Mouse (Mus musculus): ENCODE data around the gene Trim33. TPM values are rescaled to one million over a fixed set of nuclear protein-coding genes. Genes with fewer than 3 reads are reported as not detected.

Trim33 gene
- polyA plus RNA-seq, 1 experiment from 2014 or later: 8.8 TPM

GRCm38 (mm10) chr3:103291087-103291486 lies 12.0 kb downstream of the Trim33 start:
- Histone ChIP-seq H3K27ac (ENCODE audit: low read length) (no peak overlapping the region), H3K4me1 (ENCODE audit: insufficient read depth, low read depth, low read length) (no peaks in the 10 kb centered on the region), H3K36me3 (ENCODE audit: insufficient read depth, low read length) (no peaks in the 10 kb centered on the region), H3K4me3 (ENCODE audit: low read depth, low read length) (no peak overlapping the region), H3K27me3 (replicated peaks; ENCODE audit: insufficient read depth, low read length) (no peaks in the 10 kb centered on the region), H3K9ac (replicated peaks; ENCODE audit: low read depth) (no peak overlapping the region), H3K9me3 (ENCODE audit: low read length) (no peaks in the 10 kb centered on the region), H3K4me2 (replicated peaks; ENCODE audit: low read depth, low read length) (no peak overlapping the region)
- TF ChIP-seq CTCF (IDR thresholded peaks at IDR 0.05): no peak
- TF ChIP-seq EP300 (IDR thresholded peaks at IDR 0.05): no peak
- DNase-seq (ENCODE audit: low spot score): no peak
- ATAC-seq: no peak
- 79% methylated on average over 2 of the region's 2 CpGs for WGBS

GRCm38 (mm10) chr3:103305411-103305982 lies 26.4 kb downstream of the Trim33 start:
- DNase-seq (ENCODE audit: low spot score): no peak
- Histone ChIP-seq H3K4me2 (replicated peaks; ENCODE audit: low read depth, low read length) (no peak overlapping the region), H3K9me3 (ENCODE audit: low read length) (no peaks in the 10 kb centered on the region), H3K4me3 (ENCODE audit: low read depth, low read length) (no peak overlapping the region), H3K27ac (ENCODE audit: low read length) (no peak overlapping the region), H3K36me3 (ENCODE audit: insufficient read depth, low read length) (no peaks in the 10 kb centered on the region), H3K4me1 (ENCODE audit: insufficient read depth, low read depth, low read length) (no peaks in the 10 kb centered on the region), H3K9ac (replicated peaks; ENCODE audit: low read depth) (no peak overlapping the region), H3K27me3 (replicated peaks; ENCODE audit: insufficient read depth, low read length) (no peaks in the 10 kb centered on the region)
- 64% methylated on average over 6 of the region's 6 CpGs for WGBS
- no peak for ATAC-seq
- no peak for TF ChIP-seq CTCF (IDR thresholded peaks at IDR 0.05)
- no peak for TF ChIP-seq EP300 (IDR thresholded peaks at IDR 0.05)

GRCm38 (mm10) chr3:103309252-103309651 lies 30.2 kb downstream of the Trim33 start:
- Histone ChIP-seq H3K4me1 (ENCODE audit: insufficient read depth, low read depth, low read length) (no peaks in the 10 kb centered on the region), H3K4me3 (ENCODE audit: low read depth, low read length) (no peak overlapping the region), H3K36me3 (ENCODE audit: insufficient read depth, low read length) (no peaks in the 10 kb centered on the region), H3K27me3 (replicated peaks; ENCODE audit: insufficient read depth, low read length) (no peaks in the 10 kb centered on the region), H3K4me2 (replicated peaks; ENCODE audit: low read depth, low read length) (no peak overlapping the region), H3K9me3 (ENCODE audit: low read length) (no peaks in the 10 kb centered on the region), H3K27ac (ENCODE audit: low read length) (no peak overlapping the region), H3K9ac (replicated peaks; ENCODE audit: low read depth) (no peak overlapping the region)
- TF ChIP-seq CTCF (IDR thresholded peaks at IDR 0.05): no peak
- no peak for TF ChIP-seq EP300 (IDR thresholded peaks at IDR 0.05)
- no peak for DNase-seq (ENCODE audit: low spot score)
- no peak for ATAC-seq
- 51% methylated on average over 5 of the region's 5 CpGs for WGBS

- H3K27me3 ChIP-seq (replicated peaks; ENCODE audit: insufficient read depth, low read length): no peaks in the 10 kb centered on the region
- no peak for TF ChIP-seq CTCF (IDR thresholded peaks at IDR 0.05)
- no peak for TF ChIP-seq EP300 (IDR thresholded peaks at IDR 0.05)
- H3K9ac ChIP-seq (replicated peaks; ENCODE audit: low read depth): no peak overlapping the region
- ATAC-seq: no peak
- no peaks in the 10 kb centered on the region for H3K9me3 ChIP-seq (ENCODE audit: low read length)
- H3K36me3 ChIP-seq (ENCODE audit: insufficient read depth, low read length): no peaks in the 10 kb centered on the region
- no peak for DNase-seq (ENCODE audit: low spot score)
- no peak overlapping the region for H3K4me3 ChIP-seq (ENCODE audit: low read depth, low read length)
- H3K4me1 ChIP-seq (ENCODE audit: insufficient read depth, low read depth, low read length): no peaks in the 10 kb centered on the region
- 90% methylated on average over 1 of the region's 1 CpGs for WGBS
- no peak overlapping the region for H3K27ac ChIP-seq (ENCODE audit: low read length)
- H3K4me2 ChIP-seq (replicated peaks; ENCODE audit: low read depth, low read length): no peak overlapping the region
These were observed 30.7 kb downstream of the Trim33 start for GRCm38 (mm10) chr3:103309750-103310149.

GRCm38 (mm10) chr3:103314291-103314690 lies 35.2 kb downstream of the Trim33 start:
- DNase-seq (ENCODE audit: low spot score) (no peak), ATAC-seq (no peak)
- no peak for TF ChIP-seq CTCF (IDR thresholded peaks at IDR 0.05)
- TF ChIP-seq EP300 (IDR thresholded peaks at IDR 0.05): no peak
- Histone ChIP-seq H3K36me3 (ENCODE audit: insufficient read depth, low read length) (no peaks in the 10 kb centered on the region), H3K27ac (ENCODE audit: low read length) (no peak overlapping the region), H3K9ac (replicated peaks; ENCODE audit: low read depth) (no peak overlapping the region), H3K4me1 (ENCODE audit: insufficient read depth, low read depth, low read length) (no peaks in the 10 kb centered on the region), H3K9me3 (ENCODE audit: low read length) (no peaks in the 10 kb centered on the region), H3K4me3 (ENCODE audit: low read depth, low read length) (no peak overlapping the region), H3K4me2 (replicated peaks; ENCODE audit: low read depth, low read length) (no peak overlapping the region), H3K27me3 (replicated peaks; ENCODE audit: insufficient read depth, low read length) (no peaks in the 10 kb centered on the region)

GRCm38 (mm10) chr3:103335371-103335770 lies 56.3 kb downstream of the Trim33 start:
- TF ChIP-seq EP300 (IDR thresholded peaks at IDR 0.05) (no peak), CTCF (IDR thresholded peaks at IDR 0.05) (no peak)
- Histone ChIP-seq H3K4me2 (replicated peaks; ENCODE audit: low read depth, low read length) (no peak overlapping the region), H3K27me3 (replicated peaks; ENCODE audit: insufficient read depth, low read length) (no peaks in the 10 kb centered on the region), H3K27ac (ENCODE audit: low read length) (no peak overlapping the region), H3K9ac (replicated peaks; ENCODE audit: low read depth) (no peak overlapping the region), H3K4me3 (ENCODE audit: low read depth, low read length) (no peak overlapping the region), H3K4me1 (ENCODE audit: insufficient read depth, low read depth, low read length) (no peaks in the 10 kb centered on the region), H3K9me3 (ENCODE audit: low read length) (no peaks in the 10 kb centered on the region), H3K36me3 (ENCODE audit: insufficient read depth, low read length) (peaks cover 18% of the 10 kb centered on the region; the same call in 1 of the 2 replicates)
- WGBS: 30% methylated on average over 1 of the region's 1 CpGs
- ATAC-seq: no peak
- no peak for DNase-seq (ENCODE audit: low spot score)

GRCm38 (mm10) chr3:103346658-103347057 lies 67.6 kb downstream of the Trim33 start:
- no peak overlapping the region for H3K9ac ChIP-seq (replicated peaks; ENCODE audit: low read depth)

More at GRCm38 (mm10) chr3:103346658-103347057, 67.6 kb downstream of the Trim33 start:
- H3K9me3 ChIP-seq (ENCODE audit: low read length): no peaks in the 10 kb centered on the region
- 96% methylated on average over 2 of the region's 2 CpGs for WGBS
- H3K4me2 ChIP-seq (replicated peaks; ENCODE audit: low read depth, low read length): no peak overlapping the region
- DNase-seq (ENCODE audit: low spot score) (no peak), ATAC-seq (no peak)
- TF ChIP-seq EP300 (IDR thresholded peaks at IDR 0.05) (no peak), CTCF (IDR thresholded peaks at IDR 0.05) (no peak)
- H3K4me3 ChIP-seq (ENCODE audit: low read depth, low read length): no peak overlapping the region
- 0 out of 2 replicates have a peak, but pooled peaks cover 10% of the 10 kb centered on the region for H3K36me3 ChIP-seq (ENCODE audit: insufficient read depth, low read length)
- H3K4me1 ChIP-seq (ENCODE audit: insufficient read depth, low read depth, low read length): no peaks in the 10 kb centered on the region
- no peaks in the 10 kb centered on the region for H3K27me3 ChIP-seq (replicated peaks; ENCODE audit: insufficient read depth, low read length)
- no peak overlapping the region for H3K27ac ChIP-seq (ENCODE audit: low read length)

Data from lung, postnatal 0 days (tissue).